Mouse (Mus musculus) ovary, postnatal 14 days (tissue): Measurements from ENCODE around the gene Cfap157.
A peak's percentile ranks its signal among the peaks of the same experiment; 100 is the strongest.

ENCODE experiments used
- DNase-seq: peaks from one replicate; pipeline ENCODE4 v3.0.0; 2022; ENCODE audit warnings: low spot score

Gene Cfap157

GRCm38 (mm10) chr2:32784048-32784681 lies at the start of gene Cfap157:
Cfap157 (minus strand) TSS chr2:32784428.
- no peak for DNase-seq

- DNase-seq, result no peak
Measured at GRCm38 (mm10) chr2:32828979-32829676, 44.9 kb upstream of the Cfap157 start.

DNA sequence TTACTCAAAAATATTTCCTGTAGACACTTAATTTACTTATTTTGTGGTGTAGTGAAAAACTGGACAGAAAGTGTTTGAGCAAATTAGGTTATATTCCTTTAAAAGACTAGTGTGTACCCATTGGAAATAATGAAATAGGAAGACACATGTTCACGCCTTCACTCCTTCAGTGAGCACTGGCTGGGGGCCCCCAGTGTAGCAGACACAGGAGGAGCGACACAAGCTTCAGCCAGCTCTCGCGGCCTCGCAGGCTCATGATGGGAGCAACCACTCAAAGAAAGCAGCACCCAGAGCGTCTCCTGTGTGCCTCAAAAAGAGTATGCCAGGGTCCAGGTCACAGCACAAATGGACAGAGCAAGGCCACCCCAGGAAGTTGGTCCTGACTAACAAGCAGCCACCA lies 41.6 kb upstream of the Cfap157 start:
- no peak for DNase-seq

GRCm38 (mm10) chr2:32824778-32825177 lies 40.5 kb upstream of the Cfap157 start:
- no peak for DNase-seq

DNA sequence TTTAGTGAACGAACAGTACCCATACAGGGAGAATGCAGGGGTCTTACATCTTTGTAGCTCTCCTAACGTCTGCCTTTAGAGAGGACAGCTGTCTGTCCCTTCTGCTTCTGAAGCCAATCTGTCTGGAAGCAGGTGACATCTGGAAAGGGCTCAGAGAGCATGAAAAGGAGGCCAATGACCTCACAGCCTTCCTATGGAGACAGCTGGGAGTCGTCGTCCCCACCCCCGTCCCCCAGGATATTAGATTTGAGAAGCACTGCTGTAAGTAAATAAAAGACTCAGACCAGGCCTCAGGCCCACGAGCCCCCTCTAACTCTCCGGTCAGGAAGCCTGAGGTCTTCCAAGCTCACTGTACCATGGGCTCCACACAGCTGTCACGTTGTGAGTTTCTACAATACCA lies 40.0 kb upstream of the Cfap157 start:
- DNase-seq, result no peak

DNA sequence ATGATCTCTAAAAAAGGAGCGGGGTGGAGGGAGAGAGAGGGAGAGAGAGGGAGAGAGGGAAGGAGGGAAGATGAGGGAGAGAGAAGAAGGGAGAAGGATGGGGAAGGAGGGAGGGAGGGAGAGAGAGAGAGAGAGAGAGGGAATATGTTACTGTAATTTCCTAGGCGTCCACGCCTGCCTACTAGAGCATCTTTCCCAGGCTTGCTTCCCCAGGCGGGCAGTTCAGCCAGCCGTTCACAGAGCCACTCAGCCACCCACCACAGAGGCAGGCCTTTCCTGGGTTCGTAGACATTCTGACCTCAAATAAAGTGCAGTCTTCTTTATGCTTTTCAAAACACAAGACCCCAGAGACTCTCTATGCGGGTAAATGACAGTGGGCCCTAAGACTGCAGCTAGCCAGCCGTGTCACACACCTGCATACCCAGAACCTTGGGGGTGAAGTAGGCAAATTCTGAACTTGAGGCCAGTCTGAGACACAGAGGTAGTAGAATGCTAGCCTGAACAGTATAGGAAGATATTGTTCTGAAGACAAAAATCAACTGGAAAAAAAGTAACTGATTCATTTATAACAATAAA lies 39.4 kb upstream of the Cfap157 start:
- DNase-seq, result no peak

- no peak for DNase-seq
Measured at GRCm38 (mm10) chr2:32823153-32823552, 38.9 kb upstream of the Cfap157 start.

GRCm38 (mm10) chr2:32822643-32823042 lies 38.4 kb upstream of the Cfap157 start:
- no peak for DNase-seq

- DNase-seq, result peak; percentile 10
Measured at GRCm38 (mm10) chr2:32821041-32821802, 37.0 kb upstream of the Cfap157 start.

GRCm38 (mm10) chr2:32818208-32818607 lies 34.0 kb upstream of the Cfap157 start:
- DNase-seq, result no peak

DNA sequence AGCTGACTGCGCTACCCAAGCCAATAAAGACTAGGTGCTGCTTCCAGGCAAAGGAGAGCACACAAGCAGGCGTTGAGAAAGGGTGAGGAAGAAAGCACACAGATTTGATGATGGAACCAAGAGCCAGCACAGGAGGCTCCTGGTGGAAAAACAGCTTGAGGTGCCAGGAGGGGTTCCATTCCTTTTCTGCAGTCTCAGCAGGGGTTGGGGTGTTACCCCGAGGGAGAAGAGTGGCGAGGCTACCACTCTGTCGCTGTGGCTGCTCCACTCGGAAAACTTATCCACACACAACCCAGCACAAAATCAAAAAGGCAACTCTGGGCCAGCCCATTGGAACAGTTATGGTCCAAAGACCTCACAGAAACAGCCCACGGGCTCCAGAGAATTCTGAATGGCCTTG lies 33.4 kb upstream of the Cfap157 start:
- no peak for DNase-seq

DNA sequence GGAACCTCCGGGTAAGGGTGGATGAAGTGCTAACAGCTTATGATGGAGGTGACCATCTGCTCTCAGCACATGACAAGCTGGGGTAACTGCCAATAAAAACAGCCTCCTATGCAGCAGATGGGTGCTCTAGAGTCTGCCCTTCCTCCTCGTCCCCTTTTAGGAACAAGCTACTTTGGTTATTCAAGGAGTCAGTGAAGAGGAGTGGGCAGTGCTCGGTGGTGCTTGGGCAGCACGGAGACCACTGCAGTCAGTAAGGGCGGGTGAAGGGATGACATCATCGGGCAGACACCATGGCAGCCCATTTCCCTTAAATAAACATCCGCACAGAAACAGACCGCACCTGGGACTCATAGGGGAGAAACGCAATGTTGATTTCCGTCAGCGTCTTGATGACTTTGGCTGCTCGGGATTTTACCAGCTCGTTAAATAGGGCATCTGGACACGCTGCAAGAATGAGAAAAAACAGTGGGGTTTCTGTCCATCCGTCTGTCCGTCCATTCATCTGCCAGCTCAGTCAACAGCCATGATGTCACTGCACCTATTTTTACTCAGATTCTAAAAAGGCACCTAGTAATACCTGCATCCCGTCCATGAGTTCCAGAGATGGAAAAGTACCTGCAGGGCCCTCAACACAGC lies 32.8 kb upstream of the Cfap157 start:
- no peak for DNase-seq

DNA sequence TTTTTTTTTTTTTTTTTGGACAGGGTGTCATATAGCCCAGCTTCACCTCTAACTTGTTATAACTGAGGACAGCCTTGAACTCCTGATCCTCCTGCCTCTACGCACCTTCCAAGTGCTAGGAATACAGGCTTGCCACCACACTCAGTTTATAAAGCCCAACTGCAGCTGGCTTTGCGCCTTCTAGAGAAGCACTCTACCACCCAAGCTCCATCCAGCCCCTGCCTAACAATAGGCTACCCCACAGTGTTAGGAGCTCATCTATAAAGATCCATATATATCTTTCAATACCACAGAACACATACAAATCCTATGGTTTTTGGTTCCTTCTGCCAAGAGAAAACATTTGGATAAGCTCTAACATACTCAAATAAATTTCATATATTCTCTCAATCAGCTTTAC lies 32.3 kb upstream of the Cfap157 start:
- no peak for DNase-seq

GRCm38 (mm10) chr2:32811959-32812358 lies 27.7 kb upstream of the Cfap157 start:
- DNase-seq, result no peak

DNA sequence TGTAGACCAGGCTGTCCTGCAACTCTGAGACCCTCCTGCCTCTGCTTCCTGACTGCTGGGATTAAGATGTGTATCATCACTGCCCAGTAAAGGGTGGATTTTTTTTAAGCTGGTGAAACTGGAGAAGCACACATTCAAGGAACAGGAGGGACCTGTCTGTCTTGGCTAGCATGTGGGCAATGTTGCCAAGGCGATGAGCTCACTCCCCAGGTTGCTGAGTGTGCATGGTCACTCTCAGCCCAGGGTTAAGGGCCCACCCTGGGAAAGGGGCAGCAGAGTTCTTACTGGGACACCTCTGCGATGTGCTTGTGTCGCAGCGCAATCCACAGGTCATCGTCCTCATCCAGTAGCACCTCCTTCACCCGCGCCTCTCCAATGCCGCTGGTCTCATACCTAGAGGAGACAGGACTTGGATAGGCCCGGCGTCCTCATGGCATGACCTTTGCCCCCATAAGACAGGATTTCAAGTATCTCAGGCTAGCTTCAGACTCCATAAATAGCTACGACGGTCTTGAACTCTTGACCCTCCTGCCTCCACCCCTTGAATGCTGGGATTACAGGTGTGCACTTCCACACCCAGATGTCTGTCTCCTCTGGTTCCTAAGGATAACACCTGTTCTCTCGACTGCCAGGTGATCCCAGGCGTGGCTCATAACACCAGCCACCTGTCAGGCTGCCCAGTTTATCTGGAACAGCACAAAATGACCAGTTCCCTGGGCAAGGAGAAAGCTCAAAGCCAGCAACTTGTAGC lies 24.8 kb upstream of the Cfap157 start:
- no peak for DNase-seq

GRCm38 (mm10) chr2:32798251-32798962 lies 14.2 kb upstream of the Cfap157 start:
- no peak for DNase-seq

- no peak for DNase-seq
Measured at GRCm38 (mm10) chr2:32795748-32796418, 11.7 kb upstream of the Cfap157 start.

- peak; percentile 25 for DNase-seq
Measured at GRCm38 (mm10) chr2:32791297-32791696, 7.1 kb upstream of the Cfap157 start.

DNA sequence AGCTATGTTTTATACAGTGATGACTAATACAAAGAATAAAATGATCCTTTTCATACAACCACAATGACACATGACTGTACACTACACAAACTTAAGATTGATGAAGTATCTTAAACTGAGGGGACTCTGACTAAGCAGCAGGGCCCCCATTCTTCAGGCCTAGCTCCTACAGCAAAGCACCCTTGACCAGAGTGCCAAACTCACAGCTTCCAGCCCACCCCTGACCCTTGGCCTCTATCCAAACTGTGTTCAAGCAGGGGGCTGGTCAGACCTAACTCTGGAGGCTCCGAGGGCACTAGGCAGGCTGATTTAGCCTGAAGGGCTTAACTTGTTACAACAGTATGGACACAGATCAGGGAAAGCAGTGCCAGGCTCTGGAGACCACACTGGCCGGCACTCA lies 4.4 kb upstream of the Cfap157 start:
- DNase-seq, result no peak

GRCm38 (mm10) chr2:32787176-32787575 lies 2.9 kb upstream of the Cfap157 start:
- DNase-seq, result no peak
